Mouse (Mus musculus) T-cell, adult 2 months (primary cell): ENCODE measurements at regions not wholly inside any gene's neighbourhood (a gene's known extent, or its start where the extent isn't known, plus 50 kb on each side); places are given as distances from the start of the nearest gene placed in this dataset.
A peak's percentile ranks its signal among the peaks of the same experiment; 100 is the strongest.

ENCODE experiments used
- DNase-seq: peaks from one replicate; pipeline ENCODE4 v3.0.0; 2022; ENCODE audit warnings: low spot score

DNA sequence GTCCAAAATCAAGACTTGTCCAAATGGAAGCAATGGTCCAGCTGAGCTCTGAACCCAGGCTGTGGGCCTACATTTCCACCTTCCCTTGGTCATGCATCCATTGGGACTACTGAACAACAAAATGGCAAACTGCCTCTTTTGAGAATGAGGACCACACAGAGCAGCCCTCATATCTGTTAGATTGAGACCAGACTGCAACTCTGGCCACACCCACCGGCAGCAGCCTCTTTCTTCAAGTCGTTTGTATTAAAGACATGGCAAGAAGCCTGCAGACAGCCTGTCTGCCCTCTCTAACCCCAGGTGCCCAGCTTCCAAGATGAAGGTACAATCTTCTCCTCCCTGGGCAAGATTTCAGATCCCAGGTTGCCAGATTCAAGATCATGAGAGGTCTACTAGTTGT is 51.8 kb upstream of the St6galnac3 start:
- no peak for DNase-seq

- DNase-seq = no peak
Observed at GRCm38 (mm10) chr3:153778386-153778785, 53.4 kb upstream of the St6galnac3 start.

GRCm38 (mm10) chr3:153782467-153782866 is 57.5 kb upstream of the St6galnac3 start:
- peak; percentile 19 for DNase-seq

DNA sequence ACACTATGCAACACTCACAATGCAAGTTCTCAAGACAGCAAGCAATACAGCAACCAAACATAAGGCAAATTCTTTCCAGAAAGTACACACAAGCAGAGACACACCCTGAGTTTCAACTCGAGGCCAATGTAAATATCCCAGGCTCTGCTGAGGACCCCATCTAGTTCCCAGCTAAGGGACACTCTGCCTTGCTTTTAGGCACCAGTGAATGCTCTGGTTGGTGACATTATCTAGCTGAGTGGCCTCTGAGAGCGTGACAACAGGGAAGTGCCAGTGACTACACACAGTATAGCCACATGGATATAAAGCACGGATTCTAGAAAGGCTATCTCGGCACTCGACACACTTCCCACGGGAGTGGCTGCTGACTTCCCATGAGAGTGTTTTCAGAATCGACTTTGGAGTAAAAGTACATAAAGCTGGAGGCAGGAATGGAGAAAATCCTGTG is 58.3 kb upstream of the St6galnac3 start:
- no peak for DNase-seq

DNA sequence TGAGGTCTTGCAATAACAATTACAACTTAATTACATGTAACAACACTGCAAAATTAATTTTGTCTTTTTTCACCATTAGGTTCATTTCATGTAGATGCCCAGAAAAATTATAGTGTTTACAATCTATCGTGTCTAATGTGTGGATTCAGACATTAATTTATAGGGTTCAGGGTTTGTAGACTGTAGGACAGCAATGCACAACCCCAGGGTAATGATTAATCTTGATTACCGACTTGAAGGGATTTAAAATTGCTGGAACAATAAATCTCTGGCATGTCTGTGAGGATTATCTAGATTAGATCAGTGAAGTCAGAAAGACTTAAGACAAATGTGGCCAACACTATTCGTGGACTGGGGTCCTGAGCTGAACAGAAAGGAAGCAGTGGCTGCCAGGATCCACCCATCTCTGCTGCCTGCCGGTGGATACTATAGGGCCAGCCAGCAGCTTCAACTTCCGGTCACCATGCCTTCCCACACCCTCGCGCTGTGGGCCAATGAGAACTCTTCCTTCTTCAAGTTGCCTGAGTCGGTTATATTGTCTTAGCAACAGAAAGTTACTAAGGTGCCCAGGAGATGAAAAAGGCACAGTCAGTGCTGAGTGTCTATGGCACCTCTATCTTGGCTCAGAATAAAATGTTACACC is 59.1 kb upstream of the St6galnac3 start:
- DNase-seq = no peak

DNA sequence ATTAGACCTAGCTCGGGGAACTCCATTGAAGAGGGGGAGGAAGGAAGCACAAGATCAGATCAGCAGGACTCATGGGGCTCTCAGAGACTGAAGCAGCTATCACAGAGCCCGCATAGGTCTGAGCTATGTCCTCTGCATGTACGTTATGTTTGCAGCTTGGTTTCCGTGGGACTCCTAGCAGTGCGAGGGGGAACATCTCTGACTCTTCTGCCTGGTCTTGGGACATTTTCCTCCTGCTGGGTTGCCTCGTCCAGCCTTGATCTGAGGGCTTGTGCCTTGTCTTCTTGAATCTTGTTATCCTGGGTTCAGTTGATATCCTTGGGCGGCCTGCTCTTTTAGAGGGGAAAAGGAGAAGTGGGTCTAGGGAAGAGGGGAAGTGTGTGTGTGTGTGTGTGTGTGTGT is 53.6 kb upstream of the Asb17 start:
- no peak for DNase-seq

- no peak for DNase-seq
Observed at GRCm38 (mm10) chr3:153790883-153791609, 53.0 kb upstream of the Asb17 start.

DNA sequence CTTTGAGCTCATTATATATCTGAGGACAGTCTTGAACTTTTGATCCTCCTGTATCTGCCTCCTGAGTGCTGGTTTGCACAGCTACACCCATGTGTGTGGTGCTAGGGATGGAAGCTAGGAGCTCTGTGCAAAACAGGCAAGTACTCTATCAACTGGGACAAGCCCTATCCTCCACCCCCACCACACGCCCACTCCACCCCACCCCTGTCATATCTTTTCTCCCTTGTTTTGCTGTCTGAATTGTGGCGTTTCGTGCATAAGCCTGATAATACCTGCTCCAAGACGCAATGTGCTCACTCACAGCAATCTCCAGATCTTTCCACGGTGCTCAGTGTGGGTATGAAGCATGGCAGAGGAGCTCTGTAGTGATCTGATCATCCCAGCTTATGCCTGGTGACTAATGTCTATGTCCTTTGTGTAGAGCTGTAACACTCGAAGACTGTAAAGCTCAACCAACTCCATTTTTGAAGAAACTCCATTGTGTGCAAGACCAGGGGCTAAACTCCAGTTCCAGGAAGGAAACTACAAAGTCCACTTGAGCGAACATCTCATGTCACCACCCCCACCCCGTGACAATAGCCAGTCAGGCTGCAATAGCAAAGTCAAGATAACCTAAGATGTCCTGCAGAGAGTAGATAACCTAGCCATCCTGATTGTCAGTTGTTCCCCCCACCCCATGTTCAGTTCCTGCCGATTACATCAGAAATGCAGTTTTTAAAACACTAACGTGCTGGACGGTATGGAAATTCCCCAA is 52.2 kb upstream of the Asb17 start:
- no peak for DNase-seq

GRCm38 (mm10) chr3:153792364-153792703 is 51.7 kb upstream of the Asb17 start:
- DNase-seq = no peak
